Mouse (Mus musculus) R1 (cell line): Measurements from ENCODE around the gene Glo1.

Experiments used
- DNase-seq: peaks from one replicate; pipeline ENCODE4 v3.0.0-alpha.2; 2018; ENCODE audit warnings: low read depth, low spot score

The Glo1 gene

GRCm38 (mm10) chr17:30536651-30537050 is 90.0 kb downstream of the Glo1 start:
- no peak for DNase-seq
